Mouse (Mus musculus) bone marrow macrophage, adult 2 months (primary cell): ENCODE measurements around the gene Rtn4rl1.

Experiments
- CTCF ChIP-seq: IDR thresholded peaks from 2 replicates; pipeline ENCODE4 v1.5.1; 2012; ENCODE audit warnings: low read depth, mild to moderate bottlenecking, low read length, moderate library complexity
- POLR2A ChIP-seq: IDR thresholded peaks from 2 replicates; pipeline ENCODE4 v1.6.1; 2012; ENCODE audit warnings: mild to moderate bottlenecking, low read depth, low read length, borderline replicate concordance

- TF ChIP-seq POLR2A, result no peak
- TF ChIP-seq CTCF, result no peak
Observed at GRCm38 (mm10) chr11:75196131-75196530, 2.5 kb downstream of the Rtn4rl1 start.
